Mouse (Mus musculus): ENCODE results near the gene Krtap4-7. TPM values are rescaled to one million over a fixed set of nuclear protein-coding genes. Genes with fewer than 3 reads are reported as not detected.
A peak's percentile ranks its signal among the peaks of the same experiment; 100 is the strongest.
"Not testable (repeated sequence)": the region's sequence is repeated elsewhere in the genome, so short reads cannot be mapped to it uniquely, and the experiment has no call there.

Krtap4-7 gene
- total RNA-seq (2021), result not detected
- long read RNA-seq, result 0 reads

GRCm38 (mm10) chr11:99643635-99644139 lies at the start of gene Krtap4-7:
Krtap4-7 (minus strand) TSS chr11:99644089.
- DNase-seq (ENCODE audit: low spot score in 2 of 2), result not testable (repeated sequence)

- DNase-seq (ENCODE audit: low spot score in 2 of 2), result no peak
Measured at GRCm38 (mm10) chr11:99690463-99690862, 46.6 kb upstream of the Krtap4-7 start, which contains the start of gene Gm14190. Gm14190 (minus strand) TSS chr11:99690740.

GRCm38 (mm10) chr11:99685235-99685634 lies 41.3 kb upstream of the Krtap4-7 start:
- not testable (repeated sequence) for DNase-seq (ENCODE audit: low spot score in 2 of 2)

GRCm38 (mm10) chr11:99683481-99683880 lies 39.6 kb upstream of the Krtap4-7 start:
- DNase-seq (ENCODE audit: low spot score in 2 of 2), result no peak

- DNase-seq (ENCODE audit: low spot score in 2 of 2), result no peak
Measured at GRCm38 (mm10) chr11:99665860-99666259, 22.0 kb upstream of the Krtap4-7 start, which contains the start of gene Krtap4-6. Krtap4-6 (minus strand) TSS chr11:99665960.

GRCm38 (mm10) chr11:99662802-99663201 lies 18.9 kb upstream of the Krtap4-7 start:
- no peak for DNase-seq (ENCODE audit: low spot score in 2 of 2)

GRCm38 (mm10) chr11:99659256-99659655 lies 15.4 kb upstream of the Krtap4-7 start:
- no peak for DNase-seq (ENCODE audit: low spot score in 2 of 2)

GRCm38 (mm10) chr11:99658467-99659010 lies 14.7 kb upstream of the Krtap4-7 start, which contains the start of gene Gm11563:
Gm11563 (minus strand) TSS chr11:99658960.
- not testable (repeated sequence) for DNase-seq (ENCODE audit: low spot score in 2 of 2)

- no peak for DNase-seq (ENCODE audit: low spot score in 2 of 2)
Measured at GRCm38 (mm10) chr11:99657051-99657450, 13.2 kb upstream of the Krtap4-7 start.

GRCm38 (mm10) chr11:99650136-99650535 lies 6.2 kb upstream of the Krtap4-7 start, which contains the start of gene Gm11555:
Gm11555 (minus strand) TSS chr11:99650236.
- DNase-seq (ENCODE audit: low spot score in 2 of 2), result no peak

GRCm38 (mm10) chr11:99646444-99646843 lies 2.6 kb upstream of the Krtap4-7 start:
- peak in 1 of 2 experiments; percentile 16 for DNase-seq (ENCODE audit: low spot score in 2 of 2)

- no peak for DNase-seq (ENCODE audit: low spot score in 2 of 2)
Measured at GRCm38 (mm10) chr11:99644351-99644750, 462 bp upstream of the Krtap4-7 start.

GRCm38 (mm10) chr11:99640926-99641325 lies 3.0 kb downstream of the Krtap4-7 start:
- no peak for DNase-seq (ENCODE audit: low spot score in 2 of 2)

GRCm38 (mm10) chr11:99637086-99637485 lies 6.8 kb downstream of the Krtap4-7 start:
- no peak for DNase-seq (ENCODE audit: low spot score in 2 of 2)

- no peak for DNase-seq (ENCODE audit: low spot score in 2 of 2)
Measured at GRCm38 (mm10) chr11:99634653-99635134, 9.2 kb downstream of the Krtap4-7 start, which contains the start of gene Krtap4-2. Krtap4-2 (minus strand) TSS chr11:99635084.

- DNase-seq (ENCODE audit: low spot score in 2 of 2), result no peak
Measured at GRCm38 (mm10) chr11:99633293-99633692, 10.6 kb downstream of the Krtap4-7 start.

GRCm38 (mm10) chr11:99630890-99631289 lies 13.0 kb downstream of the Krtap4-7 start:
- DNase-seq (ENCODE audit: low spot score in 2 of 2), result no peak

GRCm38 (mm10) chr11:99628138-99628537 lies 15.8 kb downstream of the Krtap4-7 start, which contains the start of gene Krtap4-1:
Krtap4-1 (minus strand) TSS chr11:99628238.
- DNase-seq (ENCODE audit: low spot score in 2 of 2), result no peak

GRCm38 (mm10) chr11:99620335-99620734 lies 23.6 kb downstream of the Krtap4-7 start, which contains the start of gene Gm11562:
Gm11562 (minus strand) TSS chr11:99620435.
- DNase-seq (ENCODE audit: low spot score in 2 of 2), result no peak

- DNase-seq (ENCODE audit: low spot score in 2 of 2), result no peak
Measured at GRCm38 (mm10) chr11:99614796-99615363, 29.0 kb downstream of the Krtap4-7 start, which contains the start of gene Krtap2-4. Krtap2-4 (minus strand) TSS chr11:99614846.

GRCm38 (mm10) chr11:99610089-99610488 lies 33.8 kb downstream of the Krtap4-7 start, which contains the start of gene Gm11937:
Gm11937 (minus strand) TSS chr11:99610189.
- DNase-seq (ENCODE audit: low spot score in 2 of 2), result not testable (repeated sequence)

- DNase-seq (ENCODE audit: low spot score in 2 of 2), result peak; percentile 10 to 17
Measured at GRCm38 (mm10) chr11:99609126-99609525, 34.8 kb downstream of the Krtap4-7 start.
